Mouse (Mus musculus) 416B (cell line): Measurements from ENCODE around the gene Lipe.
"Not testable (repeated sequence)": the region's sequence is repeated elsewhere in the genome, so short reads cannot be mapped to it uniquely, and the experiment has no call there.

ENCODE experiments used
- DNase-seq: peaks from one replicate; pipeline ENCODE4 v3.0.0; 2011; ENCODE audit warnings: low read depth

Lipe gene

GRCm38 (mm10) chr7:25398610-25399009, at the start of gene Lipe:
Lipe (minus strand) TSS chr7:25398710.
- DNase-seq: no peak

GRCm38 (mm10) chr7:25440816-25441153, 42.3 kb upstream of the Lipe start:
- no peak for DNase-seq

GRCm38 (mm10) chr7:25439978-25440815, 41.7 kb upstream of the Lipe start:
- DNase-seq: no peak

GRCm38 (mm10) chr7:25439124-25439822, 40.8 kb upstream of the Lipe start:
- DNase-seq: no peak

DNA sequence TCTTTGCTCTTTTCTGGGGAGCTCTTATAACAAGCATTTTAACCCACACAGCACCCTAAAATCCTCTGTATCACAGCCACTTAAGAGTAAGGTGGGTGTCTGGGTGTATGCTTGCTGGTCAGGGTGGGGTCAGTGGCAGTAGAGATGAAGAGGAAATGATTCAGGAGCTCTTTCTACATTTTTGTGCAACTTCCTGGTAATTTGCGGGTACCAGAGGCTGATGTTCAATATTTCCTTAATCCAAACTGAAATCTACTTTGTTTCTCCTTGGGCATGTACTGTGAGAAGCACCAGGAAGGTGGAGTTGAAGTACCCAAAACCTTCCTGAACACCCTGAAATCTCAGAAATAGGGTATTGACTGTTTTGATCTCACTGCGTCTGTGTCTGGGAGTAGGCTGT, 38.2 kb upstream of the Lipe start:
- peak; percentile 62 for DNase-seq

DNA sequence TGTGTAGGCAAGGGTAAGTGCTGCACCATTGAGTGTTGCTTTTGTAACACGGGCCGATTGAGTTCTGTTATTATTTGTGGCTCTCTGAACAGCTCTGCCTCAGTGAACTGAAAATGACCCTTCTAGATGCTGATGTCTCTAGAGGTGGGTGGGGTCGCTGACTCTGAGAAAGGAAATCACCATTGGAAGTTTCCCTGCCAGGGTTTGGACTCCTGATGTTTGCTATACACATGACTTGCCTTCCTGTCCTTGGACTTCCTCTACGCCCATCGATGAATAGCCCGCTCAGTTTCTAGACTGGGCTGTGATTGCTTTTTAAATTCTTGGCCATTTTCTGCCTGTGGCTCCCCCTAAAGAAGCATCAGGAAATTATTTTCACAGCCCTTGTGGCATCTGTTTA, 37.7 kb upstream of the Lipe start:
- no peak for DNase-seq

- no peak for DNase-seq
Measured at GRCm38 (mm10) chr7:25435546-25435851, 37.0 kb upstream of the Lipe start.

DNA sequence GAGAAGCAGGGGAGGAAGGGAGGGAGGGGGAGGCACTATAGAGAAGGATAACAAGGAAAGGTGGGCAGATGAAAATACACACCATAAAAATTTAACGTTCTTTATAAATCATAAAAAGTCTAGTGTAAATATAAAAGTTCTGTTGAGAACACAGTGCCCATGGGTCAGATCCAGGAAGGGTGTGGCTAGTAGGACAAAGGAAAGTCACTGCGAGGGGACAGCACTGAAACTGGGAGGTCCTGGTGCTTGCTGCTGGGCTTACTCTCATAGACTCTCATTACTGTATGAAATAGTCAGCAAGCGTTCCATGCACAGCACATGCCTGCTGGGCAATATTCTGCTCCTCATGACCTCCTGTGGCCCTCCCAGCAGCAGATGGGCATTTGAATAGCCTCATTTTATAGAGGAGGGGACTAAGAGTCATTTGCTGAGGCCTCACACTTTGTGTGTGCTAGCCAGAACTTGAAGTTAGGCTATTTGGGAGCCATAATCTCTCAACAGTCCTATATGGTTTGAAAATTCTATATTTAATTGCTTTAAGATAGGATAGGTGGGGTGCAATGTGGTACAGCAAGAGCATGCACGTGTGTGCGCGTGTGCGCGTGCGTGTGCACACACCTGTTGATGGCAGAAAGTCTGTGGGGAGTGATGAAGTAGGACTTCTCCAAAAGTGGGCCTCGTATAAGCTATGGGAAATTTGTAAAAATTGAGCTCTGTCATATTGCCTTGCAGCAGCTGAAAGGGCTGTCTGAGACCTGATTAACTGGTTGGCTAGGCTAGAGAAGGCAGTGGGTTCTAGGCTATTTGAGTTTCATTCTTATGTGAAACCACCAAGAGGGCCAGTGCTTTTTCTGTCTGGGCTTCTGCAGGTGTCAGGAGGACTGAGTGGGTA, 36.4 kb upstream of the Lipe start:
- no peak for DNase-seq

- DNase-seq: no peak
Measured at GRCm38 (mm10) chr7:25433781-25434560, 35.5 kb upstream of the Lipe start.

DNA sequence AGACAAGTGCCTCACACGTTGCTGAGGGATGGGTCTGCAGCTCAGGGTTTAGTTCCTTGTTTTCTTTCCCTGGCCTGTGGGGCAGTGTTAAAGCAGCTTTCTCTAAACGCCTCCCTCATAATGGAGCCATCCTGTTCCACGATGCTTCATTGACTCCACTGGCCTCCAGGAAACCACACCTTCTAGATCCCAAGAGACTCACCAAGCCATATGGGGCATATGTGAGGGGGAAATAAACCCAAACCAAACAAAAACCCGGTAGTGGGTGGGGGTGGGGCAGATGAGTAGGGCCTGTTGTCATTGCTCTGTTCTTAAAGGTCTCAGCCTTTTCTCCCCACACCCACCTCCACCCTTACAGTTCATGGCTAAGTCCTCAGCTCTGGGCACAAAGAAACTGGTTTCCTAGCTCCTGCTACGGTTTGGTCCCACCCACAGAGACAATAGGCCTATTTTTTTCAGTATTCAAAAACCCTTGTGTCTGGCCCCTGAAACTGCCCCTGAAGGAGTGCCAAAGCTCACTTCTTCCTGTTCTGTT, 34.6 kb upstream of the Lipe start:
- no peak for DNase-seq

- no peak for DNase-seq
Measured at GRCm38 (mm10) chr7:25432381-25432780, 33.9 kb upstream of the Lipe start.

DNA sequence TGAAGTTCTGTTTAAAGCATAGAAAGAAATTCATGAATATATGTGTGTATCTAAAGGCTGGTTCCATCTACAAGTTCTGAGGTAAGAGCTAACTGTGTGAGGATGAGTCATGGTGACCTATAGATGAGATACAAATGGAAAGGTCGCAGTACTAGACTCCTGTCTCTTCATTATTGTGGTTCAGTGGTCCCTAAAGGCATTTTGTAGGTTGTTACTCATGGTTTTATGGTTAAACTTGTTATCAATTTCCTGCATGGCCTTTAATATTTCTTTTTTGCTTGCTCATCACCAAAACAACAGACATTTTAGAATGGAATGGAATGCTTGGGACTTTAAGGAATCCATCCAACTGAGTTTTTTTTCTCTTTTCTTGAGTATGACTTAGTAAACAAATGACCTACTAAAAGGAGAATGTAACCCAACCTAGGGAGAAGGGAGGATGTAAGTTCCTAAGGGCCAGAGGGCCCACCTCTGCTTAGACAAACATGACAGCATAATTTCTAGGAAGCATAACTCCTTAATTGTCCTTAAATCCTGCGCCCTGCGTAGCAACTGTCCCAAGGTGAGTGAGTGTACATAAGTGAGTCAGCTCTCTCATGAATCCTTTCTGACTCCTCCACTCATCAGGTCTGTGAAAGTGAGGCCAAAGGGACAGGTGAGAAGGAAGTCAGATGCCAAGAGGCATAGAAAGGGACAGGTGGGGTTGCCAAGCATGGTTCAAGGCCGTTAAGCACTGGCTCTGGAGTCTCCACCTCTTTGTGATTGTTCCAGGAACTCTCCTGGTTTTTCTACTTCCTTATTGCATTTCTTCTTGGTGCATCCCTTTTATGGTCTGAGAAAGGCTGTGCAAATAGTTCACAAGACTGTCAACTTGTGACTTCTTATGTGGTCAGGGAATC, 31.6 kb upstream of the Lipe start:
- peak; percentile 67 for DNase-seq

DNA sequence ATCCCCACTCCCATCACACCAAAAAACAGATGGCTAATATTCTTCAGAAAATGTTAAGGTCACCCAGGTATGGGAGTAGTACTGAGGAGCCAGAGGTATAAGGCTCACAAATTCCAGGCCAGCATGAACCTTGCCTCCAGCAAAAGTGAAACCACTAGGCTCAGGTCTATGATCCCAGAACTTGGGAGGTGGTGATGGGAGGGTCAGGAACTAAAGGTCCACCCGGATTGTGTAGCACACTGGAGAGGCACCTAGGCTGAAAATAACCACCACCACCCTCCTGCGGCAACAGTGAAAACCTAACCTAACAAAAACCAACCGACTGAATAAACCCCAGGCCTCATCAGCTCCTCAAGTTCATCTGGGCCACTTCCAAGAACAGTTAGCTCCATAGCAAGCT, 29.8 kb upstream of the Lipe start:
- no peak for DNase-seq

DNA sequence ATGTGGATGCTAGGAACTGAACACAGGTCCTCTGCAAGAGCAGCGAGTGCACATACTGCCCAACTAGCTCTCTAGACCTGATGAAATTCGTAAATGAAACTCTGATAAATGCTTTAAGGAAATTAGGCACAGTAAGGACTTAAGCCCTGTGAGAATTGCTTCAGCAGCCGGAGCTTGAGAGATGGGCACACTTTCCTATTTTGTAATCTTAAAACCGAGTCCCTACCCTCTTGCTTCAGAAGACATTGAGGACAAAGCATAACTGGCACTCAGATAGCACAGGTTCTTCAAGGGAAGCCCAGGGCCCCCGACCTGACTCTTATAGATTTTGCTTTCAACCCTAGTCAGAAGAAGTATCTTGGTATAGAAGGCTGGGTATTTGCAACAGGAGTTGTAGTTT, 28.6 kb upstream of the Lipe start:
- peak; percentile 69 for DNase-seq

GRCm38 (mm10) chr7:25426380-25426779, 27.9 kb upstream of the Lipe start:
- not testable (repeated sequence) for DNase-seq

GRCm38 (mm10) chr7:25424429-25424828, 25.9 kb upstream of the Lipe start:
- DNase-seq: peak; percentile 83

- no peak for DNase-seq
Measured at GRCm38 (mm10) chr7:25422286-25422841, 23.9 kb upstream of the Lipe start.

GRCm38 (mm10) chr7:25419943-25420342, 21.4 kb upstream of the Lipe start:
- DNase-seq: no peak

GRCm38 (mm10) chr7:25419536-25419935, 21.0 kb upstream of the Lipe start:
- no peak for DNase-seq

DNA sequence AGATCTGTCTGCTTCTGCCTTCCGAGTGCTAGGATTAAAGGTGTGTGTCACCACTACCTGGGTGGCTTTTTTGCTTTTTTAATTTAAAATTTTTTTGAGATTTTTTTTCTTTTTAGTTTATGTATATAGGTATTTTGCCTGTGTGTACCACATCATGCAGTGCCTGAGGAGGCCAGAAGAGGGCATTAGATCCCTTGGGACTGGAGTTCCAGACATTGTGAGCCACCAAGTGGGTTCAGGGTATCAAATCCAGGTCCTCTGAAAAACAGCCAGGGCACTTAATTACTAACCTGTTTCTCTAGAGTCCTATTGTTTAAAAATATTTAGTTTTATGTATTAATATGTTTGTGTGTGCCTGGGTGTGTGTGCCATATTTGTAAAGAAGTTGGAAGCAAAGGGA, 19.1 kb upstream of the Lipe start:
- peak; percentile 53 for DNase-seq
